Mouse (Mus musculus): ENCODE data around the gene Asap2.
"Not testable (repeated sequence)": the region's sequence is repeated elsewhere in the genome, so short reads cannot be mapped to it uniquely, and the experiment has no call there.

Asap2 gene

DNA sequence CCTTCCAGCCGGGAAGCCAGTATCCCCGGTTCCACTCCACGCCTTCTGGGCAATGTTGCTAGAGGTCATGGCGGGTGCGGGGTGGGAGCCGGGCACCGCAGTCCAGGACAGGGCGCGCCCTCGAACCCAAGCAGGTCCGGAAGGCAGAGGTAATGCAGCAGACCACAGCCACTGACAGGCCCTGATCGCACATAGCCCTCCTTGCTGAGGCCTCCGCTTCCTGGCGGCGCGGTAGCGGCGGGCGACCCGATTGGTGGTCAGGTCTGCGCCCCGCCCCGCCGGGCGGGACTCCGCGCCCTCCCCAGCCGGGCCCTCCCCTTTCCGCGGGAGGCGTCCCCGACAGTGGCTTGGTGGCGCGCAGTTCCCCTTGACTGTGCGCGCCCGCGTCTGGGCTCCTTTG, at the start of gene Asap2:
Gene Asap2 (plus strand): TSS at position 328 of the 400 bp plus-strand sequence.
- not testable (repeated sequence) for DNase-seq (ENCODE audit: low read depth, low spot score)

DNA sequence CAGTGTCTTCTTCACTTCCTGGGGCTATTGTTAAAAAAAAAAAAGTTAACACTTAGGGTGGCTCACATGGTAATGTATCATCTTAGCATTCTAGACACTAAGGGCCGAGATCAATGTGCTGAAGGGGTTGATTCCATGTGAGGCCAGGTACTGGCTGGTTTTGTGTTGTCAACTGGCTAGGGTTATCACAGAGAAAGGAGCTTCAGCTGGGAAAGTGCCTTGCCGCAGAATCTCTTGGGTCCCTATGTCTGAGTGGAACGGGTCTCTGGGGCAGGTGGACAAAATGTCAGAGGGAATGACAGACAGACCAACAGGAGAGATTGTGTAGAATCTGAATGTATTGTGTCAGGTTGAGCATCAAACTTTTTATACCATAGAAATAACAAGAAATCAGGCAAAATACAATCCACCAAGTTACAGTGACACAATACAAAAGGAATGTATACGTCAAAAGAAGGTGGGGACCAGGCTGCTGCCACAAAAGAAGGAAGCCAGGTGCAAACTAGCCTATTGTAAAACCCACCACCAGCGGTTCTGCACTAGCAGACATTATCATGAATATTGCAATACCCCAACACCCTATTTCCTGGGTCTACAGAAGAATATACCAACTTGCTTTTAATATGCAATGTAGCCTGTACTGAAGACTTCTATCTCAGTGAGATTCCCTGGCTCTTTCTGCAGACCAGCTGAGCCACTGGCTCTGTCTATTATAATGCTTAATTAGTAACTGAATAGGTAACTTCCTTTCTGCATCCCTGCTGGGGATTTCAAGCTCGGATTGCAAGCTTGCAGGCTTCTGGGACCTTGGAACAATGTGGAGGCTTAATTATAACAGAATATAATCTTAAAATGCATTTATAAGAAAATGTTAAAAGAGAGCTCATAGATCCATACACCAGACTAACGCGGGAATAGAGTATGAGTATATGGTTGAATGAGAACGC, 42.9 kb upstream of the Asap2 start:
- not testable (repeated sequence) for DNase-seq (ENCODE audit: low read depth, low spot score)

DNA sequence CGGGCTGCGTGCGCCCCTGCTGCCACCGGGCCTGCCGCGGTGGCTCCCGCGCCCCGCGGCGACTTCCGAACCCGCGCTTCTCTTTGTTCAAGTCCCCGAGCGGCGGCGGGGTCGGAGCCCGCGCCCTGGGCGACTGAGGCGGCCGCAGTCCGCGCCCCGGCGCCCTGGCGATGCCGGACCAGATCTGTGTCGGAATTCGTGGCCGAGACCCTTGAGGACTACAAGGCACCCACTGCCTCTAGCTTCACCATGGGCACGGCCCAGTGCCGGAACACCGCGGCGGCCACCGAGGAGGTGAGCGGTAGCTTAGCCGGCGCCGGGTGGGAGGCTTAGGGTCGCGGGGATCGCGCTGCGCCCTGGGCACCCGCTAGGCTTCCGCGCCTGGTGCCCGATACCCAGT, 320 bp downstream of the Asap2 start:
- DNase-seq (ENCODE audit: low read depth, low spot score), result not testable (repeated sequence)

GRCm38 (mm10) chr12:21030875-21031274, 40.6 kb downstream of the Asap2 start:
- not testable (repeated sequence) for DNase-seq (ENCODE audit: low read depth, low spot score)

- not testable (repeated sequence) for DNase-seq (ENCODE audit: low read depth, low spot score)
Measured at GRCm38 (mm10) chr12:21046716-21047115, 56.5 kb downstream of the Asap2 start.

DNA sequence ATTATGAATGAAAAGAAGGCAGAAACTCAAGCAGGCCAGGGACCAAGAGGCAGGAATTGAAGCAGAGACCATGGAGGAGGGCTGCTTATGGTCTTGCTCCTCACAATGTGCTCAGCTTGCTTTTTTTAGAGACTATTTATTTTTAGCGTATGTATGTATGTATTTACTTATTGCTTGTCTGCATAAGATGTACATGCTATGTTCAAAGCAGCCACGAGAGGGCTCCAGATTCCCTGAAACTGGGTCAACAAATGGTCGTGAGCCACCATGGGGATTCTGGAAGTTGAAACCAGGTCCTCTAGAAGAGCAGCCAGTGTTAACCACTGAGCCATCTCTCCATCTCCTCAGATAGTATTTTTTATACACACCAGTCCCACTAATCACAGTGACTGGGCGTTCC, 85.5 kb downstream of the Asap2 start:
- peak; percentile 49 for DNase-seq (ENCODE audit: low read depth, low spot score)

- peak; percentile 37 for DNase-seq (ENCODE audit: low read depth, low spot score)
Measured at GRCm38 (mm10) chr12:21090168-21090567, 99.9 kb downstream of the Asap2 start.

DNA sequence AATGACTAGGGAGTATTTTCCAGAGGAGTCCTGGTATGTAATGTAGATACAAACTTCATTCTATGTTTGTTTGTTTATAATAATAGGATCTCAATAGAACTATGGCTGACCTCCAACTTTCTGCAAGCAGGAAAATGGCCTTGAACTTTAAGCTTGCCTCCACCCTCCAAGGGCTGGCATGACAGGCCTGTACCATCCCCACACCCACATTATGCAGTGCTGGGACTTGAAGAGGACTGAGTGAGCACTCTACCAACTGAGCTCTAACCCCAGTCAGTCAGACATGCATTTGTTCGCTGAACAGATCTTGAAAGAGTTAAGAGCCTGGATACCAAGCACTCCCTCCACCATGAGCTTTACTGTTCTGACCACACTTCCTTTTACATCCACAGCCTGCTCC, 102.2 kb downstream of the Asap2 start:
- DNase-seq (ENCODE audit: low read depth, low spot score), result not testable (repeated sequence)

- DNase-seq (ENCODE audit: low read depth, low spot score), result not testable (repeated sequence)
Measured at GRCm38 (mm10) chr12:21097806-21098325, 107.6 kb downstream of the Asap2 start.

DNA sequence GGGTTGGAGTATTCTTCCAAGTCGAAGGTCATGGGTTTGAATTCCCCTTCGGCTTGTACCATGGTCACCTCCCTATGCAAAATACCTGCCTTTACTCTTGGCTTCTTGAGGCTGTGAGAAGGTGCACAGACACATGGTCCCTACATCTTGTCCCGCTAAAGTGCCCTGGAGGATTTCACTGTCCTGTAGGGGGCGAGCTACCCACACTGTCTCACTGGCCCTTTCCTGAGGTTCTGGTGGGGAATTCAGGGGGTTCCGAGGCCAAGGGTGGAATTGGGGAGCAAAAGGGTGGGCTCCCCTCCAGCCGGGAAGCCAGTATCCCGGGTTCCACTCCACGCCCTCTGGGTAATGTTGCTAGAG, 120.8 kb downstream of the Asap2 start:
- DNase-seq (ENCODE audit: low read depth, low spot score), result not testable (repeated sequence)

DNA sequence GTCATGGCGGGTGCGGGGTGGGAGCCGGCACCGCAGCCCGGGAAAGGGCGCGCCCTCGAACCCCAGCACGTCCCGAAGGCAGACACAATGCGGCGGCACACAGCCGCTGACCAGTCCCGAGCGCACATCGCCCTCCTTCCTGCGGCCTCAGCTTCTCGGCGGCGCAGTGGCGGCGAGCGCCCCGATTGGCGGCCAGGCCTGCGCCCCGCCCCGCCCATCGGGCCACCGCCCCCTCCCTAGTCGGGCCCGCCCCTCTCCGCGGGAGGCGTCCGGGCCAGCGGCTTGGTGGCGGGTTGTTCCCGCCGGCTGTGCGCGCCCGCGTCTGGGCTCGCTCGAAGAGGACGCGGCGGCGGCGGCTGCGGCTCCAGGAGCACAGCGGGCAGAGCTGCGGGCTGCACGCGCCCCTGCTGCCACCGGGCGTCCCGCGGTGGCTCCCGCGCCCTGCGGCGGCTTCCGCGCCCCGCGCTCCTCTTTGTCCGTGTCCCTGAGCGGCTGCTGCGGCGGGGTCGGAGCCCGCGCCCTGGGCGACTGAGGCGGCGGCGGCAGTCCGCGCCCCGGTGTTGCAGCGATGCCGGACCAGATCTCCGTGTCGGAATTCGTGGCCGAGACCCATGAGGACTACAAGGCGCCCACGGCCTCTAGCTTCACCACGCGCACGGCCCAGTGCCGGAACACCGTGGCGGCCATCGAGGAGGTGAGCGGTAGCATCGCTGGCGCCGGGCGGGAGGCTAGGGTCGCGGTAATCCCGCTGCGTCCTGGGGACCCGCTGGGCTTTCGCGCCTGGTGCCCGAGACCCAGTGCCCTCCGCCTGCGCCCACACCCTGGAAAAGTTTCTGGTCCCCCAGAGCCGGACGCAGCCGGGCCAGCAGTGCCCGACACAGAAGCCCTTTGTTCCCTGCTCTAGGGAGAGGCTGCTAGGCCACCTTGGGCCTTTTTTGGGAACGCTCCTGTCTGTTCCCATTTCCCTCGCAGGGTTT, 121.5 kb downstream of the Asap2 start:
- DNase-seq (ENCODE audit: low read depth, low spot score), result peak; percentile 63

GRCm38 (mm10) chr12:21112453-21112857, 122.2 kb downstream of the Asap2 start:
- no peak for DNase-seq (ENCODE audit: low read depth, low spot score)

GRCm38 (mm10) chr12:21119446-21119845, 129.2 kb downstream of the Asap2 start:
- no peak for DNase-seq (ENCODE audit: low read depth, low spot score)

DNA sequence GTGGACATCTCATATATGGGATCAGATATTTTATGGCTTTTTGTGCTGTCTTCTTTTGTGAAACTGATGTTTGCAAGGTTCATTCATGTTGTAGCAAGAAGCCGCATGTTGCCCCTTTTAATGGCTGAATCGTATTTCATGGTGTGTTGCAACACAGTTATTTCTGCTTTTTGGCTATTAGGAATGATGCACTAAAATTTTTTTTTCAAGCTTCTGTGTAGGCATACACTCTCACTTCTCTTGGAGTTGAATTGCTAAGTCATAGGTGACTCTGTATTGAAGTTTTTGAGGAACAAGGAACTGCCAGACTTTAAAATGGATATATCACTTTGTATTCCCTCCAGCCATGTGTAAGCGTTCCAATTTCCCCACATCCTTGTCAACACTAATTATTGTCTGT, 132.6 kb downstream of the Asap2 start:
- no peak for DNase-seq (ENCODE audit: low read depth, low spot score)

DNA sequence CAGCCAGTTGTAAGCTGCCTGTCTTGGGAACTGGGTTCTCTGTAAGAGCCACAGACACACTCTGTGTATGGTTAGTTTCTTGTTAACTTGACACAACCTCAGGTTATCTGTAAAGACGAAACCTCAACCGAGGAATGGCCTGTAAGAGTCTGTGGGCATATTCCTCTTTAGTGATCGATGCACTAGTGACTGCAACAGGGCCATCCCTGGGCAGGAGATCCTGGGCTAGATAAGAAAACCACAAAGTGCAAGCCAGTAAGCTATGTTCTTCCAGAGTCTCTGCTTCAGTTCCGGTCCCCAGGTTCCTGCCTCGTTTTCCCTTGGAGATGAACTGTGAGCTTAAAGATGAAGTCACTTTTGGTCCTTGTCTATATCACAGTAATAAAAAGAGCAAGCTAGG, 133.4 kb downstream of the Asap2 start:
- no peak for DNase-seq (ENCODE audit: low read depth, low spot score)

DNA sequence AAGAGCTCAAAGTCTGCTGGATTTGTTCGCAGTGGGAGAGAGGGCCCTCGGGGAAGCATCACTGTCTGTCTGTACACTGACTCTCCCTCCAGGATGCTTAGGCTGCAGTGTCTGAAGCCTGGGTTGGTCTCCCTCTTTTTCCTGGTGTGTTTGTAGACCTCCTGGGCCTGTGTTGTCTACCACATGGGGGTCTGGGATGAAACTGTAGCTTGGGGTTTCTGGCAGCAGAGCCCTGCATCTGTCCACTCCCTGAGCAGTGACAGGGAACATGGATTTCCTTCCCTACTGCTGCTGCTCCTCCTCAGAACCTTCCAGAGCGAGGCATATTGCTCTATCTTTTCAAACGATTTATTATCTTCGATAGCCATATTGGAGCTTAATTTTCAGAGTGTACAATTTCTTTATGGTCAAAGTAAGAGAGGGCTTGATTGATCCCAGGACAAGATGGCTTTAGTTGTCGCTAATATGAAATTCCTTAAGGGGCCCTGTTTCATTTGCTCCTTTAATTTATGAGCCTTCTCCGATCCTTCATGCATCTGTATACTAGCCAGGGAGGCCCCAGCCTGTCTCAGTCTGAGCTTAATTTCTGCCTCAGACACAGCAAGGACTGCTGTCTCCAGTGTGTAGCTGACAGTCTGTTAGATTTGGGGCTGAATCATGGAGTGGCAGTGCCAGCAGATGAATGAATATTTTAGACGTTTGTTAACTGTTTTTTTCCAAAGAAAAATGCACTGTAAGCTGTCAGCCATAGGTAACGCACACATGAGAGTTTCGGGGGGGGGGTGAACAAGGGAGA, 135.6 kb downstream of the Asap2 start:
- no peak for DNase-seq (ENCODE audit: low read depth, low spot score)

- DNase-seq (ENCODE audit: low read depth, low spot score), result no peak
Measured at GRCm38 (mm10) chr12:21126516-21126915, 136.3 kb downstream of the Asap2 start.

DNA sequence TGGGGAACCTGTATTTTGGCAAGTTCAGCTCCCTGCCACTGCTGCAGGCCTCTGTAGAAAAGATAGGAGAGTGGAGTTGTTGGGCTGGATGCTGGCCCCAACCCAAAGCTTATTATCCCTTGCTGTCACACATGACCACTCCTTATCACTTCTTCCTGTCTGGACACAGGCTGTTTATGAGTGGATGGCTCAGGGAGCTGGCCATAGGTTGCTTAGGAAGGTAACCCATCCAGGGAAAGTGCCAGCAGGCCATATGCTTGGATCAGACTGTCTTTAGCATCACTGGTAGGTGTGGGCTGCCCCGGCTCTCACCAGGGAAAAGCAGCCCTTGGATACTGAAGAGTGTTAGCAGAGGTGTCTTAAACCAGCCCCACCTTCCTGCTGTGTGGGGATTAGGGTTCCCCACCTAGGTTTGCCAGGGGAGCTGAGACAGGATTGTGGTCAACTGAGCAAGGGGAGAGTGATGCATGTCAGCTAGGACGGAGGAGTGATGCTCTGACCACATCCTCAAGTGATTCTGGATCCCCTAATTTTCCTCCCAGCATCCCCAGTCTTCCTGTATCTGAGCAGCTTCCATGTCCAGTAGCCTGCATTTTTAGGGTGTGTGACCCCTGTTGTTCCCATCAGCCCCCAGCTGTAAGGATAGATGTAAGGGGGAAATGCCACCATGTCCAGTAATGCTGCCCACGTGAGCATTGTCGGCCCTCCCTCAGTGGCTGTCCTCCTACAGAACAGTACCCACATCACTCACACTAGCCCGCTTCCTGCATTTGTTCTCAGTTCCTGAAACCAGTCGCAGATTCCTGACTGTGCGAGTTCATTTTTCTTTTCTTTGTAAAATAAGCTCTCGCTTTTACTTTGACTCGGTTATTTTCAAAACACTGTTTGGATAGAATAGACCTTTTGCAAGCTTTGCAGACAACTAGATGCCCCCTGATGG, 138.9 kb downstream of the Asap2 start:
- DNase-seq (ENCODE audit: low read depth, low spot score), result peak; percentile 27

DNA sequence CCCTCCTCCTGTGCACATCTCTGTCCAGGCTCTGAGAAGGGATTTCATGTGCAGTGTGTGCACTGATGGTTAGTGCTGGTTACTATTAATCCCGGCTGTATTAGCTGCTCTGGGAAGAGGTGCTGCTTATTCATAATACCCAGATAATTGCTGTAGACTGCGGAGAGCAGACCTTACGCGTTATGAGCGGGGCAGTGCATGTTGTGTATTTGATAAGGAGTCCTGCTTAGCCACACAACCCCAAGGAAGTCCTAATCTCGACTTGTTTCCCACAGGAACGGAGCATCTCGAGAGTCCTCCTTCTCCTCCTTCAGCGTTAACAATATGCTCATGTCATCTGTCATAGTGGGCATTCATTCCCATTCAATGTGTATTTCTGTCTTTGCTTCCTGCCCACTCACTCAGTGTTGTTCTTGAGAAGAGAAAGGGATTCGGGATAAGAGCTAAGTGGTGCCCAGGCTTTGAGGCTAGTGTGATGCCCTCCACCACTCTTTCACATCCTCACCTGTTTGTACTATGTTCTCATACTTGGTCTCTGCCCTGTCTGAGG, 140.1 kb downstream of the Asap2 start:
- no peak for DNase-seq (ENCODE audit: low read depth, low spot score)

DNA sequence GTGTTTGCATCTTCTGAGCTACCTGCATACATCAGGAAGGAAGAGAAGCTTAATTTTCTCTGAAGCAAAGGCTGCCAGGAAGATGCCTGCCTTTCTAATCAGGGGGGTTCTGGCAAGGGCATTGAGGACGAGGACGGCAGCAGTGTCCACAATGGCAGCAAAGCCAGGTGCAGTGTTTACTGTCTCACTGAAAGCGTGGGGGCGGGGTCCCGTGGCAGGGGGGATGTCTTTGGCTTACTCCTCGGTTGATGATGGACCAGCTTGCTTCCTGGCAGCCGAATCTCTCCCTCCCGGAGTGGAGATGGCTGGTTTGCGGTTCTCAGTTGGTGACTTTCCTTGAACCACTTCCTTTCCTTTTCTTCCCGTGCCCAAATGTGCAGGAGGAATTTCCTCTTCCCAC, 142.3 kb downstream of the Asap2 start:
- no peak for DNase-seq (ENCODE audit: low read depth, low spot score)

Measured in A20 (cell line).